Mouse (Mus musculus): ENCODE measurements around the gene Fbxl13. TPM values are rescaled to one million over a fixed set of nuclear protein-coding genes. Genes with fewer than 3 reads are reported as not detected.

Gene Fbxl13
- polyA plus RNA-seq, 2 experiments, result 0.05 to 0.08 TPM

- ATAC-seq (ENCODE audit: insufficient read depth), result peak; percentile 50; the same call in 1 of the 2 replicates
- no peaks in the 10 kb centered on the region for H3K4me1 ChIP-seq (replicated peaks; ENCODE audit: control insufficient read depth in 2 of 2, insufficient read depth in 2 of 2, low read length in 1 of 2)
- H3K36me3 ChIP-seq (replicated peaks; ENCODE audit: control insufficient read depth, insufficient read depth, low read depth), result no peaks in the 10 kb centered on the region; the same call in 1 of the 2 replicates
- no peak overlapping the region for H3K4me2 ChIP-seq (ENCODE audit: low read depth)
- WGBS (ENCODE audit: insufficient replicate concordance), result 36% methylated on average over 11 of the region's 11 CpGs
- no peak overlapping the region for H3K4me3 ChIP-seq (ENCODE audit: insufficient read depth in 1 of 2, low read depth in 2 of 2, low read length in 2 of 2)
- TF ChIP-seq CTCF (IDR thresholded peaks at IDR 0.05; ENCODE audit: low read depth) (peak; percentile 87), EP300 (IDR thresholded peaks at IDR 0.05; ENCODE audit: low read depth) (no peak)
- H3K27ac ChIP-seq, result no peak overlapping the region
- DNase-seq (ENCODE audit: low read depth in 3 of 3, low spot score in 3 of 3), result peak in 2 of 3 experiments; percentile 38 to 41
- no peak overlapping the region for H3K9ac ChIP-seq (replicated peaks)
- H3K27me3 ChIP-seq (ENCODE audit: control insufficient read depth, insufficient read depth, low read length), result no peaks in the 10 kb centered on the region
- H3K9me3 ChIP-seq (ENCODE audit: control insufficient read depth, low read length), result no peaks in the 10 kb centered on the region
Observed at GRCm38 (mm10) chr5:21658623-21659395, 13.4 kb upstream of the Fbxl13 start.

- Histone ChIP-seq H3K27me3 (ENCODE audit: control insufficient read depth, insufficient read depth, low read length) (no peaks in the 10 kb centered on the region), H3K4me1 (replicated peaks; ENCODE audit: control insufficient read depth in 2 of 2, insufficient read depth in 2 of 2, low read length in 1 of 2) (no peaks in the 10 kb centered on the region), H3K9me3 (ENCODE audit: control insufficient read depth, low read length) (no peaks in the 10 kb centered on the region), H3K4me3 (ENCODE audit: insufficient read depth in 1 of 2, low read depth in 2 of 2, low read length in 2 of 2) (no peak overlapping the region), H3K36me3 (replicated peaks; ENCODE audit: control insufficient read depth, insufficient read depth, low read depth) (no peaks in the 10 kb centered on the region; the same call in 1 of the 2 replicates), H3K9ac (replicated peaks) (no peak overlapping the region), H3K27ac (no peak overlapping the region), H3K4me2 (ENCODE audit: low read depth) (no peak overlapping the region)
- 77% methylated on average over 6 of the region's 6 CpGs for WGBS (ENCODE audit: insufficient replicate concordance)
- no peak for DNase-seq (ENCODE audit: low read depth in 3 of 3, low spot score in 3 of 3)
- TF ChIP-seq CTCF (IDR thresholded peaks at IDR 0.05; ENCODE audit: low read depth), result no peak
- no peak for TF ChIP-seq EP300 (IDR thresholded peaks at IDR 0.05; ENCODE audit: low read depth)
- ATAC-seq (ENCODE audit: insufficient read depth), result no peak
Observed at GRCm38 (mm10) chr5:21658038-21658437, 12.6 kb upstream of the Fbxl13 start.

GRCm38 (mm10) chr5:21656912-21657311 lies 11.5 kb upstream of the Fbxl13 start:
- WGBS (ENCODE audit: insufficient replicate concordance), result 79% methylated on average over 9 of the region's 9 CpGs
- no peak for ATAC-seq (ENCODE audit: insufficient read depth)
- peaks cover 3% of the 10 kb centered on the region; the same call in 1 of the 2 replicates for H3K36me3 ChIP-seq (replicated peaks; ENCODE audit: control insufficient read depth, insufficient read depth, low read depth)
- H3K27ac ChIP-seq, result no peak overlapping the region
- no peak overlapping the region for H3K9ac ChIP-seq (replicated peaks)
- no peaks in the 10 kb centered on the region for H3K4me1 ChIP-seq (replicated peaks; ENCODE audit: control insufficient read depth in 2 of 2, insufficient read depth in 2 of 2, low read length in 1 of 2)
- H3K4me3 ChIP-seq (ENCODE audit: insufficient read depth in 1 of 2, low read depth in 2 of 2, low read length in 2 of 2), result no peak overlapping the region
- no peak for TF ChIP-seq CTCF (IDR thresholded peaks at IDR 0.05; ENCODE audit: low read depth)
- no peak for TF ChIP-seq EP300 (IDR thresholded peaks at IDR 0.05; ENCODE audit: low read depth)
- DNase-seq (ENCODE audit: low read depth in 3 of 3, low spot score in 3 of 3), result no peak
- H3K4me2 ChIP-seq (ENCODE audit: low read depth), result no peak overlapping the region
- H3K9me3 ChIP-seq (ENCODE audit: control insufficient read depth, low read length), result no peaks in the 10 kb centered on the region
- no peaks in the 10 kb centered on the region for H3K27me3 ChIP-seq (ENCODE audit: control insufficient read depth, insufficient read depth, low read length)

DNA sequence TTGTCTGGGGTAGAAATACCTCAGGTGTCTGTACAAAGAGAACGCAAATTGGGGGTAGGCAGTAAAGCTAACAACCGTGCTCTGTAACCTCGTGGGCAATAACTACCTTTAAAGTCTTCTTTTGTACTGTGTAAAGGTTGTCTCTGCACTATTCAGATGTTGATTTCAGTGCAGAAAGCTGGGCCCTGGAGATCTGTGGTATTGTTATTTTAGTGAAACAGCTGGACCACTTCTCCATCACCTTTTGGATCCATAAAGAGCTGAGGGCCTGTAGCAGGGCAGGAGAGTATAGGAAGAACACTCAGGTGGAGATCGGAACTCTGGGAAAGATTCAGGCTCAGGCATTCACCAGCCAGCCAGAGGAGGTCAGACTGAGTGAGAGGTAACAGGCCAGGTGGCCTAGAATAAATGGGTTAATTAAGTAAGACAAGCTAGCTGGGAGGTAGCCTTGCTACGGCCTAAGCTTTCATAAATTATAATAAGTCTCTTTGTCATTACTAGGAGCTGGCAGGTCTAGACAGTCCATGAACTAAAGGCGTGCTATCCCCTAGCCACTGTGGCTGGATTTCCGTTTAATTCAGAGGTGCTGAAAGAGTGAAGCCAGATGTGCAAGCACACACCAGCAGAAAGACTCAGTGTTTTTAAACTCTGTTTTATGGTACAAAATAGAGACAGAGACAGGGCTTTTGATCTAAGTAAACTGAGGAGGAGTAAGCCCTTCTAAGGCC lies 6.6 kb upstream of the Fbxl13 start:
- no peak for TF ChIP-seq EP300 (IDR thresholded peaks at IDR 0.05; ENCODE audit: low read depth)
- TF ChIP-seq CTCF (IDR thresholded peaks at IDR 0.05; ENCODE audit: low read depth), result no peak

GRCm38 (mm10) chr5:21650736-21651135 lies 5.3 kb upstream of the Fbxl13 start:
- Histone ChIP-seq H3K36me3 (replicated peaks; ENCODE audit: control insufficient read depth, insufficient read depth, low read depth) (peaks cover 3% of the 10 kb centered on the region), H3K4me3 (ENCODE audit: insufficient read depth in 1 of 2, low read depth in 2 of 2, low read length in 2 of 2) (no peak overlapping the region), H3K27me3 (ENCODE audit: control insufficient read depth, insufficient read depth, low read length) (no peaks in the 10 kb centered on the region), H3K4me1 (replicated peaks; ENCODE audit: control insufficient read depth in 2 of 2, insufficient read depth in 2 of 2, low read length in 1 of 2) (peaks cover 6 to 7% of the 10 kb centered on the region in 2 experiments; a peak in 3 of 4 replicates), H3K4me2 (ENCODE audit: low read depth) (no peak overlapping the region), H3K9ac (replicated peaks) (no peak overlapping the region), H3K27ac (no peak overlapping the region), H3K9me3 (ENCODE audit: control insufficient read depth, low read length) (no peaks in the 10 kb centered on the region)
- no peak for DNase-seq (ENCODE audit: low read depth in 3 of 3, low spot score in 3 of 3)
- no peak for TF ChIP-seq CTCF (IDR thresholded peaks at IDR 0.05; ENCODE audit: low read depth)
- no peak for TF ChIP-seq EP300 (IDR thresholded peaks at IDR 0.05; ENCODE audit: low read depth)
- WGBS (ENCODE audit: insufficient replicate concordance), result 53% methylated on average over 2 of the region's 2 CpGs
- ATAC-seq (ENCODE audit: insufficient read depth), result no peak

More for the DNA sequence above, 6.6 kb upstream of the Fbxl13 start:
- ATAC-seq (ENCODE audit: insufficient read depth) (no peak), DNase-seq (ENCODE audit: low read depth in 3 of 3, low spot score in 3 of 3) (no peak)
- no peaks in the 10 kb centered on the region for H3K4me1 ChIP-seq (replicated peaks; ENCODE audit: control insufficient read depth in 2 of 2, insufficient read depth in 2 of 2, low read length in 1 of 2)
- peaks cover 3% of the 10 kb centered on the region for H3K36me3 ChIP-seq (replicated peaks; ENCODE audit: control insufficient read depth, insufficient read depth, low read depth)
- no peak overlapping the region for H3K4me3 ChIP-seq (ENCODE audit: insufficient read depth in 1 of 2, low read depth in 2 of 2, low read length in 2 of 2)
- H3K27ac ChIP-seq, result no peak overlapping the region
- no peak overlapping the region for H3K4me2 ChIP-seq (ENCODE audit: low read depth)
- no peak overlapping the region for H3K9ac ChIP-seq (replicated peaks)
- no peaks in the 10 kb centered on the region for H3K27me3 ChIP-seq (ENCODE audit: control insufficient read depth, insufficient read depth, low read length)
- 77% methylated on average over 7 of the region's 7 CpGs for WGBS (ENCODE audit: insufficient replicate concordance)
- no peaks in the 10 kb centered on the region for H3K9me3 ChIP-seq (ENCODE audit: control insufficient read depth, low read length)

All from liver, embryonic 14.5 days (tissue).